Mouse (Mus musculus): Measurements from ENCODE around the gene Arhgef3. TPM values are rescaled to one million over a fixed set of nuclear protein-coding genes. Genes with fewer than 3 reads are reported as not detected.

The Arhgef3 gene
- polyA plus RNA-seq, 2 experiments: 2.6 to 5.4 TPM

GRCm38 (mm10) chr14:27076522-27076920 is 38.2 kb upstream of the Arhgef3 start:
- no peaks in the 10 kb centered on the region for H3K36me3 ChIP-seq (replicated peaks; ENCODE audit: control insufficient read depth, insufficient read depth, low read depth)
- ATAC-seq (ENCODE audit: insufficient read depth) (no peak), DNase-seq (ENCODE audit: low read depth in 3 of 3, low spot score in 3 of 3) (no peak)
- no peak overlapping the region for H3K9ac ChIP-seq (replicated peaks)
- H3K4me3 ChIP-seq (ENCODE audit: insufficient read depth in 1 of 2, low read depth in 2 of 2, low read length in 2 of 2): no peak overlapping the region
- H3K27me3 ChIP-seq (ENCODE audit: control insufficient read depth, insufficient read depth, low read length): no peaks in the 10 kb centered on the region
- WGBS (ENCODE audit: insufficient replicate concordance): 58% methylated on average over 2 of the region's 2 CpGs
- no peak overlapping the region for H3K4me2 ChIP-seq (ENCODE audit: low read depth)
- H3K9me3 ChIP-seq (ENCODE audit: control insufficient read depth, low read length): no peaks in the 10 kb centered on the region
- peaks cover 0 to 4% of the 10 kb centered on the region in 2 experiments; a peak in 2 of 4 replicates for H3K4me1 ChIP-seq (replicated peaks; ENCODE audit: control insufficient read depth in 2 of 2, insufficient read depth in 2 of 2, low read length in 1 of 2)
- H3K27ac ChIP-seq: no peak overlapping the region
- TF ChIP-seq CTCF (IDR thresholded peaks at IDR 0.05; ENCODE audit: low read depth) (no peak), EP300 (IDR thresholded peaks at IDR 0.05; ENCODE audit: low read depth) (no peak)

- Histone ChIP-seq H3K4me1 (replicated peaks; ENCODE audit: control insufficient read depth in 2 of 2, insufficient read depth in 2 of 2, low read length in 1 of 2) (no peaks in the 10 kb centered on the region), H3K9ac (replicated peaks) (no peak overlapping the region), H3K27me3 (ENCODE audit: control insufficient read depth, insufficient read depth, low read length) (no peaks in the 10 kb centered on the region), H3K9me3 (ENCODE audit: control insufficient read depth, low read length) (no peaks in the 10 kb centered on the region), H3K4me2 (ENCODE audit: low read depth) (no peak overlapping the region), H3K36me3 (replicated peaks; ENCODE audit: control insufficient read depth, insufficient read depth, low read depth) (no peaks in the 10 kb centered on the region), H3K4me3 (ENCODE audit: insufficient read depth in 1 of 2, low read depth in 2 of 2, low read length in 2 of 2) (no peak overlapping the region), H3K27ac (no peak overlapping the region)
- no peak for TF ChIP-seq EP300 (IDR thresholded peaks at IDR 0.05; ENCODE audit: low read depth)
- TF ChIP-seq CTCF (IDR thresholded peaks at IDR 0.05; ENCODE audit: low read depth): no peak
- no peak for ATAC-seq (ENCODE audit: insufficient read depth)
- WGBS (ENCODE audit: insufficient replicate concordance): 64% methylated on average over 5 of the region's 5 CpGs
- DNase-seq (ENCODE audit: low read depth in 3 of 3, low spot score in 3 of 3): no peak
These were observed 33.0 kb upstream of the Arhgef3 start for GRCm38 (mm10) chr14:27081536-27082275.

- H3K9me3 ChIP-seq (ENCODE audit: control insufficient read depth, low read length): no peaks in the 10 kb centered on the region
- no peak overlapping the region for H3K4me2 ChIP-seq (ENCODE audit: low read depth)
- H3K4me3 ChIP-seq (ENCODE audit: insufficient read depth in 1 of 2, low read depth in 2 of 2, low read length in 2 of 2): no peak overlapping the region
- 28% methylated on average over 5 of the region's 5 CpGs for WGBS (ENCODE audit: insufficient replicate concordance)
- no peak for TF ChIP-seq CTCF (IDR thresholded peaks at IDR 0.05; ENCODE audit: low read depth)
- H3K9ac ChIP-seq (replicated peaks): no peak overlapping the region
- H3K36me3 ChIP-seq (replicated peaks; ENCODE audit: control insufficient read depth, insufficient read depth, low read depth): no peaks in the 10 kb centered on the region
- H3K27me3 ChIP-seq (ENCODE audit: control insufficient read depth, insufficient read depth, low read length): no peaks in the 10 kb centered on the region
- DNase-seq (ENCODE audit: low read depth in 3 of 3, low spot score in 3 of 3) (no peak), ATAC-seq (ENCODE audit: insufficient read depth) (no peak)
- no peak overlapping the region for H3K27ac ChIP-seq
- H3K4me1 ChIP-seq (replicated peaks; ENCODE audit: control insufficient read depth in 2 of 2, insufficient read depth in 2 of 2, low read length in 1 of 2): no peaks in the 10 kb centered on the region
These were observed 29.2 kb upstream of the Arhgef3 start for GRCm38 (mm10) chr14:27085471-27085870.

- no peak overlapping the region for H3K4me3 ChIP-seq (ENCODE audit: insufficient read depth in 1 of 2, low read depth in 2 of 2, low read length in 2 of 2)
- no peaks in the 10 kb centered on the region for H3K27me3 ChIP-seq (ENCODE audit: control insufficient read depth, insufficient read depth, low read length)
- no peak overlapping the region for H3K4me2 ChIP-seq (ENCODE audit: low read depth)
- TF ChIP-seq EP300 (IDR thresholded peaks at IDR 0.05; ENCODE audit: low read depth): no peak
- H3K4me1 ChIP-seq (replicated peaks; ENCODE audit: control insufficient read depth in 2 of 2, insufficient read depth in 2 of 2, low read length in 1 of 2): no peaks in the 10 kb centered on the region
- H3K9ac ChIP-seq (replicated peaks): no peak overlapping the region
- ATAC-seq (ENCODE audit: insufficient read depth) (no peak), DNase-seq (ENCODE audit: low read depth in 3 of 3, low spot score in 3 of 3) (no peak)
- WGBS (ENCODE audit: insufficient replicate concordance): 51% methylated on average over 4 of the region's 4 CpGs
- no peak overlapping the region for H3K27ac ChIP-seq
- H3K36me3 ChIP-seq (replicated peaks; ENCODE audit: control insufficient read depth, insufficient read depth, low read depth): no peaks in the 10 kb centered on the region
- H3K9me3 ChIP-seq (ENCODE audit: control insufficient read depth, low read length): no peaks in the 10 kb centered on the region
These were observed 28.7 kb upstream of the Arhgef3 start for GRCm38 (mm10) chr14:27085999-27086398.

GRCm38 (mm10) chr14:27094247-27094646 is 20.5 kb upstream of the Arhgef3 start:
- no peak overlapping the region for H3K27ac ChIP-seq
- TF ChIP-seq EP300 (IDR thresholded peaks at IDR 0.05; ENCODE audit: low read depth): no peak
- TF ChIP-seq CTCF (IDR thresholded peaks at IDR 0.05; ENCODE audit: low read depth): no peak
- no peak overlapping the region for H3K4me2 ChIP-seq (ENCODE audit: low read depth)
- no peaks in the 10 kb centered on the region for H3K27me3 ChIP-seq (ENCODE audit: control insufficient read depth, insufficient read depth, low read length)
- no peak overlapping the region for H3K4me3 ChIP-seq (ENCODE audit: insufficient read depth in 1 of 2, low read depth in 2 of 2, low read length in 2 of 2)
- H3K9ac ChIP-seq (replicated peaks): no peak overlapping the region
- ATAC-seq (ENCODE audit: insufficient read depth) (no peak), DNase-seq (ENCODE audit: low read depth in 3 of 3, low spot score in 3 of 3) (no peak)
- no peaks in the 10 kb centered on the region for H3K9me3 ChIP-seq (ENCODE audit: control insufficient read depth, low read length)
- H3K36me3 ChIP-seq (replicated peaks; ENCODE audit: control insufficient read depth, insufficient read depth, low read depth): no peaks in the 10 kb centered on the region
- 57% methylated on average over 5 of the region's 5 CpGs for WGBS (ENCODE audit: insufficient replicate concordance)
- no peaks in the 10 kb centered on the region for H3K4me1 ChIP-seq (replicated peaks; ENCODE audit: control insufficient read depth in 2 of 2, insufficient read depth in 2 of 2, low read length in 1 of 2)
